In genomic region chr9:72675745-72676200, GRCm38 (mm10) we compare ENCODE assay signal across 21 mouse cellular contexts. TPM values are rescaled to one million over a fixed set of nuclear protein-coding genes. Genes with fewer than 3 reads are reported as not detected.
DNase-seq lines count a peak whose midpoint lies in the region; ATAC-seq and TF ChIP-seq lines count a peak whose summit lies in the region.
"Had no signal": no experiment of that assay in that cellular context is flagged by ENCODE, and none has a peak within 500 bp of the region (broad histone marks: within the 10 kb centered on the region; RNA-seq: fewer than 3 reads in every experiment).

No protein-coding gene starts in this region.

- ATAC-seq in liver, postnatal 0 days, result no peak
- no peak for ATAC-seq in liver, embryonic 12.5 days
- ATAC-seq: forebrain, embryonic 15.5 days; intestine, embryonic 15.5 days had no signal

- intact Hi-C loops in heart, postnatal 10 days (cut with DNase I), result loop anchor here (10.0 kb wide), 1 partner anchor 221 kb away; no protein-coding TSS in a partner anchor

- no peaks in the 10 kb centered on the region for H3K27me3 ChIP-seq in liver, postnatal 0 days (ENCODE audit: insufficient read depth, low read length)
- no peaks in the 10 kb centered on the region for H3K27me3 ChIP-seq in liver, embryonic 12.5 days (replicated peaks)
- H3K27me3 ChIP-seq in midbrain, embryonic 10.5 days (ENCODE audit: low read depth, poor library complexity, severe bottlenecking), result no peaks in the 10 kb centered on the region
- H3K27me3 ChIP-seq: embryonic facial prominence, embryonic 15.5 days; forebrain, embryonic 15.5 days; heart, embryonic 12.5 days; intestine, embryonic 15.5 days had no signal

- no peak overlapping the region for H3K9ac ChIP-seq in liver, postnatal 0 days (replicated peaks)
- H3K9ac ChIP-seq in liver, embryonic 12.5 days, result no peak overlapping the region
- H3K9ac ChIP-seq: embryonic facial prominence, embryonic 15.5 days; forebrain, embryonic 15.5 days; heart, embryonic 12.5 days; hindbrain, embryonic 14.5 days; intestine, embryonic 15.5 days had no signal

- H3K36me3 ChIP-seq in liver, postnatal 0 days (replicated peaks; ENCODE audit: insufficient read depth, low read length), result peaks cover 53% of the 10 kb centered on the region
- peaks cover 81% of the 10 kb centered on the region for H3K36me3 ChIP-seq in liver, embryonic 12.5 days
- H3K36me3 ChIP-seq in midbrain, embryonic 10.5 days, result peaks cover 96% of the 10 kb centered on the region

- H3K4me3 ChIP-seq in liver, postnatal 0 days (ENCODE audit: low read depth, low read length), result no peak overlapping the region
- H3K4me3 ChIP-seq in liver, embryonic 12.5 days, result no peak overlapping the region
- no peak overlapping the region for H3K4me3 ChIP-seq in midbrain, embryonic 10.5 days
- H3K4me3 ChIP-seq: embryonic facial prominence, embryonic 15.5 days; erythroblast, embryonic 14.5 days; forebrain, embryonic 15.5 days; heart, embryonic 12.5 days; hindbrain, embryonic 10.5 days; intestine, embryonic 15.5 days had no signal

- no peak overlapping the region for H3K4me2 ChIP-seq in liver, postnatal 0 days (ENCODE audit: low read depth, low read length)
- H3K4me2 ChIP-seq in liver, embryonic 12.5 days, result no peak overlapping the region
- H3K4me2 ChIP-seq: embryonic facial prominence, embryonic 15.5 days; forebrain, embryonic 15.5 days; heart, embryonic 12.5 days; hindbrain, embryonic 14.5 days; intestine, embryonic 15.5 days had no signal

- no peaks in the 10 kb centered on the region for H3K4me1 ChIP-seq in liver, postnatal 0 days (ENCODE audit: insufficient read depth)
- H3K4me1 ChIP-seq in liver, embryonic 12.5 days, result no peaks in the 10 kb centered on the region; the same call in 1 of the 2 replicates
- H3K4me1 ChIP-seq in midbrain, embryonic 10.5 days, result peaks cover 4% of the 10 kb centered on the region; the same call in 1 of the 2 replicates
- H3K4me1 ChIP-seq: embryonic facial prominence, embryonic 15.5 days; heart, embryonic 12.5 days; intestine, embryonic 15.5 days had no signal

- H3K9me3 ChIP-seq in liver, postnatal 0 days (ENCODE audit: low read length), result no peaks in the 10 kb centered on the region
- no peaks in the 10 kb centered on the region for H3K9me3 ChIP-seq in liver, embryonic 12.5 days (replicated peaks)
- no peaks in the 10 kb centered on the region for H3K9me3 ChIP-seq in midbrain, embryonic 10.5 days (replicated peaks)
- H3K9me3 ChIP-seq: embryonic facial prominence, embryonic 15.5 days; forebrain, embryonic 15.5 days; heart, embryonic 12.5 days; hindbrain, embryonic 10.5 days; intestine, embryonic 15.5 days had no signal

- no peak for TF ChIP-seq EP300 in liver, postnatal 0 days (IDR thresholded peaks at IDR 0.05; ENCODE audit: low read depth)

- no peak overlapping the region for H3K27ac ChIP-seq in liver, postnatal 0 days (ENCODE audit: low read depth)
- no peak overlapping the region for H3K27ac ChIP-seq in liver, embryonic 12.5 days
- H3K27ac ChIP-seq in midbrain, embryonic 10.5 days (replicated peaks), result no peak overlapping the region
- H3K27ac ChIP-seq: embryonic facial prominence, embryonic 15.5 days; forebrain, embryonic 15.5 days; hindbrain, embryonic 10.5 days; hindbrain, embryonic 14.5 days; intestine, embryonic 15.5 days had no signal

- peak; percentile 64 for DNase-seq in heart, adult 11 months
- DNase-seq in heart, postnatal 10 days, result no peak
- peak; percentile 10 for DNase-seq in liver, postnatal 0 days
- peak; percentile 79 for DNase-seq in fat pad, adult 2 months (ENCODE audit: extremely low read depth, low read depth, low spot score)
- no peak for DNase-seq in lung, postnatal 10 days
- no peak for DNase-seq in midbrain, embryonic 10.5 days (ENCODE audit: low spot score)
- DNase-seq: adrenal gland, postnatal 10 days; cerebellum, adult 11 months; cerebellum, adult 8-10 months; cerebellum, postnatal 14 days; embryo, embryonic 11 days; gastrocnemius, postnatal 36 days; heart, postnatal 14 days had no signal

- TF ChIP-seq CTCF in liver, postnatal 0 days (IDR thresholded peaks at IDR 0.05; ENCODE audit: low read depth), result no peak

- 73% methylated on average over 3 of the region's 3 CpGs for WGBS in liver, postnatal 0 days (ENCODE audit: insufficient replicate concordance)
- 84% methylated on average over 3 of the region's 3 CpGs for WGBS in liver, embryonic 12.5 days (ENCODE audit: insufficient replicate concordance)
- WGBS in midbrain, embryonic 10.5 days, result 91% methylated on average over 3 of the region's 3 CpGs

RNA-seq across cellular contexts. Expression of gene Nedd4, which starts 13.6 kb away (rescaled TPM):
- 100 to 1,000 TPM; 490 to 566 TPM for total RNA-seq in heart, postnatal 10 days (2021)
- 56.7 and 70.3 TPM in 2 replicates for polyA plus RNA-seq in liver, postnatal 0 days (2015; fragmentation: Nextera tagmentation; extraction: Ambion mirVana)
- polyA plus RNA-seq in liver, embryonic 12.5 days (2016; fragmentation: Nextera tagmentation; extraction: Ambion mirVana), result 173 and 176 TPM in 2 replicates
- 605 and 682 TPM in 2 replicates for polyA plus RNA-seq in midbrain, embryonic 10.5 days (2016; fragmentation: Nextera tagmentation; extraction: Ambion mirVana)

Comparison
In these comparisons a context has a peak if more than half of its experiments do, and no peak if none do; other contexts are left out.
1. DNase-seq: peak in heart, adult 11 months (single experiment), liver, postnatal 0 days (single experiment) and fat pad, adult 2 months (single experiment); none in heart, postnatal 10 days (0 of 2), lung, postnatal 10 days (single experiment) and midbrain, embryonic 10.5 days (single experiment).